Mouse (Mus musculus) thymus, postnatal 4 days (tissue): ENCODE measurements around the gene Smdt1.

Experiments used
- DNase-seq: peaks from one replicate; pipeline ENCODE4 v3.0.0; 2021

The Smdt1 gene

DNA sequence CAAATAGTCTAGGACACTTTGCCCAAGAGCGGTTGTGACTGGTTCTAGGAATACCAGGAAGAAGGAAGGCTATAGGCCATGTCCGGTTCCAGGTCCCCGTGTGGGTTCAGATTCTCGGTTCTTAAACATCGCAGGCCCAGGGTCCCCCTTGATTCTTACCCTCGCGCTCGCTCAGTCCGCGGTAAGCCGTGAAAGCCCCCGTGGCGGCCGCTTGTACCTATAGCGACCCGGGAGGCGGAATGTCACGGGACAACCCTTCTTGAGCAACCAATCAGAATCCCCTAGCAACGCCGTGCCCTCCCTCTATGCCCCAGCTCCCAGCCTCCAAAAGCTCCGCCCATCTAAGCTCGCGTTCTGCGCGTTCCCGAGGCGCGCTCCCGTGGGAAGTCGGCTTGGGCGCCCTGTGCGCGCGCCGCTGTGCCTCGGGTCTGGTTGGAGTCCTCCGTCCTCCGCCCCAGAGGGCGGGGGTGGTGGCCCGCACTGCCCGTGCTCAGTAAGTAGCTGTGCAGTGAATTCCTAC is at the start of gene Smdt1, which contains the start of the genes Naga and Pheta2:
Gene Smdt1 (plus strand): TSS at position 367 of the 520 bp plus-strand sequence.
Gene Naga (minus strand): TSS at position 333 of the 520 bp plus-strand sequence.
Gene Pheta2 (plus strand): TSS at position 350 of the 520 bp plus-strand sequence.
- DNase-seq = peak; percentile 98

DNA sequence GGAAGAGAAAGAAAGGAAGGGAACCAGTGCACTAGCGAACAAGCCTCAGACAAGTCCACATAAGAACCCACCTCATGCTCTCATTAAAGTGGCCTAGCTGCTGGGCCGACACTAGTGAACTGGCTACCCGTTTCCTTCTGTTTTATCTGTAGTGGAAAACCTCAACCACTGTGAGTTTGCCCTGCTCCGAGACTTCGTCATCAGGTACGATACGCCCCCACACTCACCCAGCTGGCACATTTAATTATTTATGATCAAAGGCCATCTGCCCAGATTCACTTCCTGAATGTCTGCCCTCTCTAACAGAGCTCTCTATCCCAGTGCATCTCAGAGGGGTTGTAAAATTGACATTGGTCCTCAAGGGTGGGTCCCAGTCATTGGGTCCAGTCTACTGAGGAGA is 48.5 kb upstream of the Smdt1 start:
- no peak for DNase-seq

DNA sequence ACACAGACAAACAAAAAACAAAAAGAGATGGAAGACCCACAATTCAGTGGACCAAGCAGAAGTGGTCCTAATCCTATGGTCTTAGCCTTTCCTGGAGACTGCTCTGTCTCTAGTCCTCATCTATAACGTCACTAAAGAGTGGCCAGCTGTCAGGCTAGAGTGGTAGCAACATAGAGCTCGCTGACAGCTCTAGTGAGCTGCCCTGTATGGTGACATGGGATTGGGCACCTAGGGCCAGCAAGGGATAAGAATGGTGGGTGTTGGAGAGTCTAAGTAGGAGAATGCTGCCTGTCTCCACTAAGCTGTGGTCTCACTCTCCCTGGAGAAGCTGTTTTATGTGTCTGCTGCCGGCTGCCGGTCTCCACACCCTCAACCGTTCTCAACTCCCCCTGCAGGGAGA is 45.9 kb upstream of the Smdt1 start:
- no peak for DNase-seq

DNA sequence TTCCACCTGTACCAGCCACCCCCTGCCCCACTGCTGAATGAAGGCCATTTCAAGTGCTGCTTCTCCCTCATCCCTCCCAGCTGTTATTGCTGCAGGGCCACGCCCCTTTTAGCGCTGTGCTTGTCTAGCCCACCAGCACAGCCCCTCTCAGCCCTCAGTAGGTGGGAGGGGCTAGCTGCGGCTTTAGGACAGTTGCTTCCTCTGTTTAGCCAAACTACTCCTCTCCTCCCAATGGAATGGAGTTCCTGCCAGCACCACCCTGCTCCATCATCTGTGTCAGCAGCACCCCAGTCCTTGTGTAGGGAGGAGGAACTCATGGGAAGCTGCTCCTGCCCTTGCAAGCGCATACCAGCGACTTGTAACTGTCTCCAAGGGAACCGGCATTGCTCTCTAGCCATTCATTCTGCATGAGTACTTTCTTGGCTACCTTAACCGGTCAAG is 45.5 kb upstream of the Smdt1 start:
- peak; percentile 18 for DNase-seq

DNA sequence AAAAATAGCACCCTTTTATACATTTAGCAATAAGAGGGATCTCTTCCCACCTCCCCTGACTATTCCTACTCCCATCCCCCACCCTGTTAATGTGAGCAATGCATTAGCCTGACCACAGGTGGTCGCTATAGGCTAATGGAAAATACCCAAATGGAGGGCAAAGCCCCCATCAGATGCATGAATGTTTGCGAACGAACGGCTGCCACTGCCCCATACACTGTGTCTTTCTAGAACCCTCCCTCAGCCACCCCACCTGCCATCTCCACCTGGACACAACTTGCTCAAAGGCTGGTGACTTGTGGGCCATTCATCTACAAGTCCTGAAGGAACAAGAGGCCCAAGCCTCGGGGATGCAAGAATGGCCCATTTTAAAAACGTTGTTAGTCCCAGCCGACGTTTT is 44.7 kb upstream of the Smdt1 start:
- no peak for DNase-seq

DNA sequence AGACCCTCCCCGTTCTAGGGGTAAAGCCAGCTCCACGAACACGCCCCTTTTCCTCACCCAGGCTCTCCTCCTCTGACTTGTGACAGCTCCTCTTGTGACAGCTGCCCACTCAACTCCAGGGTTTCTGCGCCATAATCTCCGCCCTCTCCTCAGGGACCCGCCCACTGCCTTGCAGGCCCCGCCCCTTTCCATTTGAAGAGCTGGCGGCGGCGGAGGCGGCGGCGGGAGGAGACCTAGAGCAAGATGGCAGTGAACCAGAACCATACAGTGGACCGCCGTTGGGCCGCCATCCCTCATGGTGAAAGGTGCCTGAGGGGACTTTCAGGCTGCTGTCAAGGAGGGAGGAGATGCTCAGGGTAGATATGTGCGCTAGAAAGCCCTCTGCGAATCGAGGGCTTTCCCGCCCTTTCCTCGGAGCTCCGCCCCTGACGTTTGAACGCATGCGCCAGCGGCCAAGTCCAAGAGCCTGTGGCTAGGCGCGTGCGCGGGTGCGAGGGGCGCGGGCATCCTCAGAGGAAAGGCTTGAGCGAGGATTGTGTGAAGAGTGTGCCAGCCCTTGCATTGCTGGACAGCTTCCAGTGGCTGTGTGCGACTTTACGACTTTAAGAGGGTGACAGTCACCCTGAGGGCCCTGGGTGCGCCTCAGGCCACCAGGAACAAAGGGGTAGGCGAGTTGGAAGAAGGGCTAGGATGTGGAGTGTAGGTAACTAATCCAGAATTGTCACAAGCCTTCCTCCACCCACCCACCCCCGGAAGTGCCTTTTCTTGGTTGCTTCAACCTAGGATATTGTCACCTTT is 39.8 kb upstream of the Smdt1 start, which contains the start of gene Wbp2nl:
Gene Wbp2nl (plus strand): TSS at position 191 of the 798 bp plus-strand sequence.
- DNase-seq = no peak

DNA sequence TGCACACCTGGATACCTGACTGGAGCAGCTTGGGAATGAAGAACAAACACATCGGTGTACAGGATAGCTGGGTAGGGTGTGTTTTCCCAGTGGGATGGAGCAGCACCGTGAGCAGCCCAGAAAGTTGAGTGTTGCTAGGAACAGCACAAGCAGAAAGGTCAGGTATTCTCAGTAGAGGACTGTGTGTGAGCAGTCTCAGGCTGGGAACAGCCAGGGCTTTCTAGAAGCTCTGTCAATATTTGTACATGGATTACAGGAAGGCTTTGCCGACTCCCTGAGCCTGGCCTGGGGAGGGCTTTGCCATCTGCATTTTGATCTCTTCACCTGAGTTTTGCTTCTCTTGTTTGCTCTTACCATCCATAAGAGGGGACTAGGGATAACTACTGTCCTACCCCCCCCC is 31.7 kb upstream of the Smdt1 start:
- no peak for DNase-seq

DNA sequence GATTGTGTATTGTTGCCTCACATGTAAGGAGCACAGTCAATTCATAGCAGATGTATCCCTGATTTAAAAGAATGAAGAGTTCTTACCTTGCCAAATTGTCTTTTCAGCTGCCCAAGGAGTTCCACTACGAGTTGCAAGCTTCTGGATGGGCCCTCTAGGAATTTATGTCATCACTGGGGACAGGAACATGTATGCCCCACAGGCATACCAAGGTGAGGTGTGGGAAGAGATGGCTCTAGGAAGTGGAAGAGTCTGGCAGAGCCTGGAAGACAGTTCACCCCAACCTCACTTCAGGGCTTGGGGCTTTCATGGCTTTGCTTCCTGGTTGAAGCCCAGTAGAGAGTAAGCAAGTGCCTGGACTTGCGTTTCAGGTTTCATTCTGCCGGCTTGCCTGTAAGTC is 30.3 kb upstream of the Smdt1 start:
- no peak for DNase-seq

DNA sequence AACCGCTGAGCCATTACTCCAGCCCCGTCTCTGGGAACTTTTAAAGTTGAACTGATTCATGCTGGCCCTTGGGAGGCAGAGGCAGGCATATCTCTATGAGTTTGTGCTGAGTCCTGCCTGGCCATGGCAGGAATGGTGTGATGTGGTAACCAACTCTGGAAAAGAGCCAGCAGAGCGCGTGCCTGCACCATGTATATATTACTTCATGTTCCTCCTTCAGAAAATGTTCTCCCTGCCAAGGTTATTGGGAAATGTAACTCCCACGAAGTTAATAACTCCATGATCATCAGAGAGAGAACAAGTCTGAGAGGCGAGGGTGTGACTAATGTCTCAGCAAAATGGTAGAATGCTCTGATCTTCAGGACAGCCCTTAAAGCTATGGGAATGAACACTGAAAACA is 20.9 kb upstream of the Smdt1 start:
- no peak for DNase-seq

DNA sequence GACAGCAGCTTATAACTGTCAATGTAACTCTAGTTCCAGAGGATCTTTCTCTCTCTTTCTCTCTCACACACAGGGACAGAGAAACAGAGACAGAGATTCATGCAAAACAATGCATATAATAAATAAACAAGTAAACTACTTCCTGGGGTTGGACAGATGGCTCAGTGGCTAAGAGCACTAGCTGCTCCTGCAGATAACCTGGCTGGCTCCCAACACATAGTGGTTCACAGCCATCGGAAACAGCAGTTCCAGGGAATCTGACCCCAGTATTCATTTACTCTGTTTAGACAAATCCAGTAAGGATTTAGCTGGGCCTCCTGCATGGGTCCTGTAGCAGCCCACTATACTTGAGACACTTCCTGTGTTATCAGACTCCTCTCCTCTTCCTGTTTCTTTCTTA is 19.1 kb upstream of the Smdt1 start:
- DNase-seq = no peak

DNA sequence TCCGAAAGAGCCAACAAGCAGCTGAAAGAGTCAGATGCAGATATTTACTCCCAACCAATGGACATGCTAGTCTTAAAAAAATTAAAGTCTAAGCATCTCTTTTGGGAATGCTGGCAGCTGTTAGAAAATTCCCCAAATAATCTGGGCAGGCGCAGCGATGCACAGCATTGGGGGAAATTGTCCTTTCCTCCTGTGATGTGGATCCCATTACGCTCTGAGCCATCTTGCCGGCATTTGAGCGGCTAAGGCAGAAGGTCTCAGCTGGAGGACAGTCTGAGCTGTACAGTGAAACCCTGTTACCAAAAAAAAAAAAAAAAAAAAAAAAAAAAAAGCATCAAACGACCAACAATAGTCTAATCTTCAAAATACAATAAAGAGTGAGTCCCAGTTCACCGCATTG is 16.6 kb upstream of the Smdt1 start:
- no peak for DNase-seq

DNA sequence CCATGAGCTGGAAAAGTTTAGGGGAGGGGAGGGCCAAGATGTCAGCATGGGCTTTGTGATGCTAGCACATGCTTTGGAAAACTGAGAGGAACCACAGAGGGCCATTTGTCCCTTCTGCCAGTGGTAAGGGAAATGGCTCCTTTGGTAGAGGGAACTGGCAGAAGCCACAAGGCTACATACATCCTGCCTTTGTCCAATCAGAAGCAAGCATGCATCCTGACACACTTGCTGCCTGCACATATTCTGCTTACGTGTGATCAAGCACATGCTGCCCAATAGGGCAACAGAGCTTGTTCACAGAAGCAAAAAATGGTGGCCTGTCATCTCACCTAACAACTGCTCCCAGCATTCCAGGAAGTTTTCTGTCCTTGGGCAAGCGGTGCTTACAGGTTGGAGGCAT is 13.4 kb upstream of the Smdt1 start:
- DNase-seq = no peak

DNA sequence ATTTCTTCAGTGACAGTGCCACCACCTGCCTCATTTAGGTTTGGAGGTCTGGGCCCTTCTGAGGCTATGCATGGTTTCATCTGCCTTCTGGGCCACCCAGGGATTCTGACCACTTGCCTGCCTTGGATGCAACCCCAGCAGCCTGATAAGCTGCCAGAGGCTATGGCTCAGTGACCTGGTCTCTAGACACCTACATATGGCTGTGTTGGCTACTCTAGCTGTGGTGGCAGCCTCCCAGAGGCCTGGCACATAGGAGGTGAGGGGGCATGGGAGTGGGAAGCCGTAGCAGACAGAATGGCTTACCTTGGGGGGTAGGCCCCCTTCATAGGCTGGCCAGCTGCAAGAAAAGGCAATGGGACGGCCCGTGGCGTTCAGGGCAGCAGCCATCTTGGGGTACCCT is 3.6 kb upstream of the Smdt1 start:
- DNase-seq = no peak

DNA sequence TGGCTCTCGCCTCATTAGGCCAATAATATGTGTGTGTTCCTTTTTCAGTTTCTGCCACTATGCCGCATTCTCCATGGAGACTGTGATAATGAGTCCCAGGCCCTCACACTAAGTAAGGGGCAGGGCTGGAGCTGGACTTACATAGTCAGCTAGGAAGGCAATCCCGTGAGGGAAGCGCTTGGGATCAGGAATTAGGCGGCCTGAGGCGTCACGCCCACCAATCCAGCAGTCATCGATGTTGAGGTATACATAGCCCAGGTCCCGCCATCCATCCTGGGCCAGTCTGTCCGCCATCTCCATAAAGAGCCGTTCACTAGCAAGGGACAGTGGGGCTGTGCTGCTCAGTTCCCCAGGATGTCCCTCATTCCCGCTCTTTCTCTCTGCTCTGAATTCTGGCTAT is 2.1 kb upstream of the Smdt1 start:
- DNase-seq = no peak

DNA sequence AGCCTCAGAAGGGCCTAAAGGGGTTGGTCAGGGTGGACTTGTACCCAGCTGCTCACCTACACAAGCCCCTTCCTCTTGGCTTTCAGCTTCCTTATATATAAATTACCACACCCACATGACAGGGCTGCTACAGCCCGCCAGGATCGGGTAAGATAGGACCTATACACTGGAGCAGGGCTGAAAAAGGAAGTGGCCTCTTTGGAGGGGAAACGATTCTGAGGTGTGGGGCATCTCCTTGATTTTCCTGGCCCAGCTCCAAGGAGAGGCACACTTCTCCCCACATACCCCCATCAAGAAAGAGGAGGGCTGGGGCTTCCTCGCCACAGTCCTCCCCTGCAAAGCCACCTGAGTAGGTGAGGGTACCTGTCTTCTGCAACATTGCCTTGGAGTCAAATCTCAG is 884 bp upstream of the Smdt1 start:
- DNase-seq = no peak

DNA sequence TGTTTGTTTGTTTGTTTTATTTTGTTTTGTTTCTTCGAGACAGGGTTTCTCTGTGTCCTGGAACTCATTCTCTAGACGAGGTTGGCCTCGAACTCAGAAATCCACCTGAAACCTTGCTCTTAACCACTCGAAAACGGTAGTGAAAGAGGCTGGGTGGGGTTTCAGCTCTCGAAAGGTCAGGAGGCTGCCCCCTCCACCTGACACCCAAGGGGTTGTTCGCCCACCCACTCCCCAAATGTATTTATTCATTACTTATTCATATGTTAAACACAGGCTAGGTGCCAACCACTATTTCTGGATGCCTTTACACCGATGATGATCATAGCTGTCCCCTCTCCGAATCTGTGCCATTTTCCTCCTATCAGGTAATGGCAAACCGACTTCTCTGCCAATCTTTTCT is 391 bp downstream of the Smdt1 start:
- no peak for DNase-seq

DNA sequence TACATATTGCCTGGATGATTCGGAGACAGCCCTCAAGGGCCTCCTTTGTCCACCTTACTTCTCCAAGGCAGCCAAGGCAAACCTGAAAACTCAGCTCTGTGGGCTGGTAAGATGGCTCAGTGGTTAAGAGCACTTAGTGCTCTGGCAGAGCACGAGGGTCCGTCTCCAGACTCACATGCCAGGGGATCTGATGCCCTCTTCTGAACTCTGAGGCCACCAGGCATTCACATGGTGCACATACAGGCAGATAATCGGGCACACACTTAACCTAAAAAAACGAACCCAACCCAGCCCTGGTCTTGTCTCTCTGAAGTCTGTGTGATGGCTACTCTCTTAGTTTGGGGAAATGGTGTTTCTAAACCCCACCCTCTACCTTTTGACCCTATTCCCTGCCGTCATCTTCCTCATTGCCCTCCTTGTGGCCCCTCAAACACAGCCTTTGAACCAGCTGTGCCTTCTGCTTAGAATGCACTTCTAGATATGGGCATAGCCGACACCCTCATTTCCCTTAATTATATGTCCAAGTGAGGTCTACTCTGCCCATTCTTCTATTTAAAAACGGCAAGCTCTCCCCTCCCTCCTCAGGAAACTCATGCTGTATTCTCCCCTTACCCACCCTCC is 985 bp downstream of the Smdt1 start:
- peak; percentile 29 for DNase-seq

DNA sequence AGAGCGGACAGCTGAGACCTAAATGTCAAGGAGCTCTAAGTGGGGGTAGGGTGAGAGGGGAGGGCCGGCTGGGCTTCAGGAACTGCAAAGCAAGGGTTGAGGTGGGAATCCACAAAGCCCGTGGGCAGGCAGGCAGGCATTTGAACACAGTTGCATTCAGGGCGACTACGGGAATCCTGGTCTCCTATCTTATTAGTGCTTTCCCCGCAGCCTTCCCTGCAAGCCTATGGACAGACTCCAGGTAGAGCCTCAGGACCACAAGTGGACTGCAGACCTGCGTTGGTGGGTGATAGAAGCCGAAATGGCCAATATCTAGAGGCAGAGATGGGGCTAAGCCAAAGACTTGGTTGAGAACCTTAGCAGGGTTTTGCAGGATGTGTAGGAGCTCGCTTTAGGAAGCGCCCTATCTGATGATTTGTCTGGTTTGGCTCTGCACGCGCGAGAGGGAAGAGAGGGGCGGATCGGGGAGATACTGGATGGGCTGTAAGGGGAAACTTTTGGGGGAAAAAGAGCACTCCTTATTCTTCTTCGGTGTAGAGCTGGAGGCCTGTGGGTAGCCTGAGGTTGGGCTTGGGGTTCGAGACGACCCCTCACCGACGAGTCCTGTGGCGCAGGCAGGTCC is 1.8 kb downstream of the Smdt1 start:
- DNase-seq = peak; percentile 23

DNA sequence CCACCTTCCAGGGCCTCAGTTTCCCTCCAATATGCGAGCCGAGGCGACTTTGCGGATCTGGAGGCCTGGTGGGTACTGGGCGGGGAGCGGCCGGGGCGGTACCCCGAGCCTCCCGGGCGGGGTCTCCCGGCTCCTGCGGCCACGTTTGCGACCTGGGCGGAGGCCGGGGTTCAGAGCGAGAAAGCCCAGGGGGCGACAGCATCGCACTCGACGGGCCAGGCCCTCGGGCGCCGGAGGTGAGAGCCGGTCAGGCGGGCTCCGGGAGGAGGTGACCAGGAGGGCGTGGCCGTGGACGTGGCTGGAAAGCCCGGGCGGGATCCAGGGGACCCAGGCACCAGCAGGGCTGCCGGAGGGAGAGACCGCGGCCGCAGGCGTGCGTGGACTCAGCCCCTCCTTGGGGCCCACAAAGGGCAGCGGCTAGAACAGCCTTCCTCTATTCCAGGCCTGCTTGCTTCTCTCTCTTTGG is 2.3 kb downstream of the Smdt1 start:
- DNase-seq = peak; percentile 67

DNA sequence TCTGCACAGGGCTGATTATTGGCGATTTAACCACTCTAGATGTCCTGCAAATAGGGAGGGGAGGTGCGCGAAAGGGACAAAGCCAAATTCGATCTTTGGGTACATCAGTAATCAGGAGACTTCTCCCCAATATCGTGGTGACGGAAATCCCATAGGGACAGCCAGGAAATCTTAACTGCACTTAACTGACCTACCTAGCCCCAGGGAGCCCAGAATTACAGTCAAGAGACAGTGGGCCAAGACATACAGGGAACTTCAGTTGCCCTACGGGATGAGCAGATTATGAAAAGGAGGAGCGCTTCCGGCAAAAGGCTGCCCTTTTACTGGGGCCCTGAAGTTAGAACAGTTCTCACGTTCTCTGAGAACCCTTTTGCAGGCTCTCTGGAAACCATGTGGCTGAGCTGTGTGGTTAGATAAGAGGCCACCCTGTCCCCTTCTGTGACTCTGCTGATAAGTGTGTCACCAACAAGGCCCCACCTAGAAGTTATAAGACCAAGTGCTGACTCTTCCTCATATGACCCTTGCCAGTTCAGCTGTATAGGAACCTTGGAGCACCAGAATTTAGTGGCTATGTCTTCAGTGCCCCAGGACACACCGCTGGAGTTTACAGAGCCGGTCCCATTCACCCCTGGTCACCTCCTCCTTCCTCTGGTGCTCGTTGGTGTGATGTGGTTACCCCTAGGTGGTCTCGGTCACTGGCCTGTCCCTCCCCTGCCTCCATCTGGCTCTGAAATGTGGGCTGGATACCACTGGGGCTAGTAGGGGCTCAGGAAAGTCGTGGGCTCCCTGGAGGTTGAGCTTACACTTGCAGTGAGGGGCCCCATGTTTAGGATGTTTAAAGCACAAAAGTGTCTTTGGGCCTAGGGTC is 3.1 kb downstream of the Smdt1 start:
- peak; percentile 48 for DNase-seq

DNA sequence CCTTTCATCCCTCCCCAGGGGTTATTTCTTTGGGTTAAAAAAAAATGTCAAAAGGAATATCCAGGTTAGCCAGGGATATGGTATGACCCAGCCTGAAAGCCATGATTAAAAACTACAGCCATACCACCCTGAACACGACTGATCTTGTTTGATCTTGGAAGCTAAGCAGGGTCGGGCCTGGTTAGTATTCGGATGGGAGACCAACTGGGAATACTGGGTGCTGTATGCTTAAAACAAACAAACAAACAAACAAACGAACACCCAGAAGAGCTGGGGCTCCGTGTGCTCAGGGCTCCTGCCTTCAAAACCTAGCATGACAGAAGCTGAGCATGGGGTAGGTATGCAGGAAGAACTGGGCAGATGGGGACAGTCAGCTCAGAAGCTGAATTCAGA is 3.8 kb downstream of the Smdt1 start:
- DNase-seq = peak; percentile 23
